Mouse (Mus musculus): ENCODE results near the gene Sgf29. TPM values are rescaled to one million over a fixed set of nuclear protein-coding genes. Genes with fewer than 3 reads are reported as not detected.

Gene Sgf29
- polyA plus RNA-seq, 1 experiment, result 45.5 TPM

DNA sequence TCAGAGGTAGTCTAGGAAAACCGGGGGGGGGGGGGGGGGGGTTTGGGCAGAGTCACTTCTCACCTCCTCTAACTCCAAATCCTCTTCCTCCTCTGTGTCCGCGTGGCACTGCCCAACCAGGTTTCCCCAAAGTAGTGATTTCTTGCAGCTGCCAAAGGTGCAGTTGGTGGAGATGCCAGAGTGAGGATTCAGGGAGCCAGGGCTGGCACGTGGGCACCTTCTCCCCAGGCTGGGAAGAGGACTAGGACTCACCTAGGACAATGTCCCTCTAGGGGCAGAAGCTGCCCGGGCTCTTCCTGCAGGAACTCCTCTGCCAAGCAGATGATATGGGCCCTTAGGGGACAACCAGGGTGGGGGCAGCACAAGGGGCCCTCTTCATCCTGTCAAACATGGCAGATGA, 42.6 kb downstream of the Sgf29 start:
- no peak overlapping the region for H3K27ac ChIP-seq (ENCODE audit: insufficient read depth, low read length)
- no peak for DNase-seq
- H3K27me3 ChIP-seq (ENCODE audit: control insufficient read depth, insufficient read depth, low read length), result no peaks in the 10 kb centered on the region
- no peak overlapping the region for H3K4me3 ChIP-seq (replicated peaks; ENCODE audit: insufficient read depth, low read depth, low read length)
- TF ChIP-seq CTCF (IDR thresholded peaks at IDR 0.05; ENCODE audit: borderline replicate concordance, insufficient read depth, low read depth, low read length) (no peak), POLR2A (IDR thresholded peaks at IDR 0.05; ENCODE audit: borderline replicate concordance, insufficient read depth, low read length) (no peak)
- peaks cover 4% of the 10 kb centered on the region; the same call in 1 of the 2 replicates for H3K4me1 ChIP-seq (ENCODE audit: control insufficient read depth, insufficient read depth, low read length)
- 75% methylated on average over 5 of the region's 5 CpGs for WGBS

DNA sequence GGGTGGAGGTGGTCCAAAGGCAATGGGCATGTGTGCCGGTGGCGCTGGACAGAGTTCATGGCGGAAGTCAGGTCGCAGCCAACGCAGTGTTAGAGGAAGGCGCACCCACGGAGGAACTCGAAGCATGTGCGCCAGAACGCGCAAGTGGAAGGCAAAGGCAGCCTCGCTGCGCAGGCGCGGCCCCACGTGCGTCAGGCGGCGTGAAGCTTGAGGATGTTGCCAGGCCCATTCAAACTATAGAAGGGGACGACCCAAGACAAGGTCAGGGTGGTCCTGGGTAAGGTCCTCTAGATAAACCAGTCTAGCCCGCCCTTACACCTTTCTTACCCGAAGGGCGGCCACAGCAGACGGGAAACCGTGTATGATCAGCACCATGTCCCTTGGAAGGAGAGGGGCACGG, 43.3 kb downstream of the Sgf29 start:
- no peak for DNase-seq
- no peak for TF ChIP-seq CTCF (IDR thresholded peaks at IDR 0.05; ENCODE audit: borderline replicate concordance, insufficient read depth, low read depth, low read length)
- TF ChIP-seq POLR2A (IDR thresholded peaks at IDR 0.05; ENCODE audit: borderline replicate concordance, insufficient read depth, low read length), result no peak
- 93% methylated on average over 26 of the region's 26 CpGs for WGBS

GRCm38 (mm10) chr7:126693256-126693655, 44.1 kb downstream of the Sgf29 start:
- Histone ChIP-seq H3K4me3 (replicated peaks; ENCODE audit: insufficient read depth, low read depth, low read length) (no peak overlapping the region), H3K27me3 (ENCODE audit: control insufficient read depth, insufficient read depth, low read length) (no peaks in the 10 kb centered on the region), H3K4me1 (ENCODE audit: control insufficient read depth, insufficient read depth, low read length) (peaks cover 4% of the 10 kb centered on the region; the same call in 1 of the 2 replicates), H3K27ac (ENCODE audit: insufficient read depth, low read length) (no peak overlapping the region)
- peak; percentile 86 for TF ChIP-seq CTCF (IDR thresholded peaks at IDR 0.05; ENCODE audit: borderline replicate concordance, insufficient read depth, low read depth, low read length)
- TF ChIP-seq POLR2A (IDR thresholded peaks at IDR 0.05; ENCODE audit: borderline replicate concordance, insufficient read depth, low read length), result no peak
- DNase-seq, result peak; percentile 73 to 83
- 23% methylated on average over 3 of the region's 3 CpGs for WGBS

More for the DNA sequence above, 43.3 kb downstream of the Sgf29 start:
- no peaks in the 10 kb centered on the region for H3K27me3 ChIP-seq (ENCODE audit: control insufficient read depth, insufficient read depth, low read length)
- peaks cover 4% of the 10 kb centered on the region; the same call in 1 of the 2 replicates for H3K4me1 ChIP-seq (ENCODE audit: control insufficient read depth, insufficient read depth, low read length)
- H3K4me3 ChIP-seq (replicated peaks; ENCODE audit: insufficient read depth, low read depth, low read length), result no peak overlapping the region
- H3K27ac ChIP-seq (ENCODE audit: insufficient read depth, low read length), result no peak overlapping the region

GRCm38 (mm10) chr7:126693781-126694180, 44.7 kb downstream of the Sgf29 start:
- peak in 1 of 2 experiments; percentile 10 for DNase-seq
- WGBS, result 78% methylated on average over 7 of the region's 7 CpGs
- H3K4me1 ChIP-seq (ENCODE audit: control insufficient read depth, insufficient read depth, low read length), result peaks cover 4% of the 10 kb centered on the region; the same call in 1 of the 2 replicates

DNA sequence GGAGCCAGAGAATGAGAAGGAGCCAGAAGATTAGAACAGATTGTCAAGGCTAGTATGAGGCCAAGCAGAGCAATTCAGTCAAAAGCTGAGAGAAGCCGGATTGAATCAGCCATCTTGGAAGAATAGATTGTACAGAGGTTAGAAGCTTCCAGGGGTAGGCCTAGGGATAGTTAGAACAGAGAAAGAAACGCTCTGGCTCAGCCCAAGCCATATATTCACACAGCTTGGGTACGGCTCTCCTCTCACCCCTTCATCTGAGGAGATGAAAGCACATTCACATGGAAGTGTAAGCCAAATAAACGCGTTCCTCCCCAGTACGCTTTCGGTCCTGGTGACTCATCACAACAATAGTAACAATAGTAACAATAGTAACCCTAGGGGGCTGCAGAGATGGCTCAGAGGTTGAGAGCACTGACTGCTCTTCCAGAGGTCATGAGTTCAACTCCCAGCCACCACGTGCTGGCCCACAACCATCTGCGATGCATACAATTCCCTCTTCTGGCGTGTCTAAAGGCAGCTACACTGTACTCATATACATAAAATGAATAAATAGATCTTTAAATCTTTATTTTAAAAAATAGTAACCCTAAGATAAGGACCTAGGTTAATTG, 45.4 kb downstream of the Sgf29 start:
- peak overlapping the region; percentile 82 for H3K4me3 ChIP-seq (replicated peaks; ENCODE audit: insufficient read depth, low read depth, low read length)
- WGBS, result 11% methylated on average over 10 of the region's 10 CpGs
- peak in 1 of 2 experiments; percentile 29 for DNase-seq
- H3K4me1 ChIP-seq (ENCODE audit: control insufficient read depth, insufficient read depth, low read length), result peaks cover 4% of the 10 kb centered on the region; the same call in 1 of the 2 replicates
- TF ChIP-seq CTCF (IDR thresholded peaks at IDR 0.05; ENCODE audit: borderline replicate concordance, insufficient read depth, low read depth, low read length), result no peak
- TF ChIP-seq POLR2A (IDR thresholded peaks at IDR 0.05; ENCODE audit: borderline replicate concordance, insufficient read depth, low read length), result no peak
- no peak overlapping the region for H3K27ac ChIP-seq (ENCODE audit: insufficient read depth, low read length)
- no peaks in the 10 kb centered on the region for H3K27me3 ChIP-seq (ENCODE audit: control insufficient read depth, insufficient read depth, low read length)

More at GRCm38 (mm10) chr7:126693781-126694180, 44.7 kb downstream of the Sgf29 start:
- Histone ChIP-seq H3K27ac (ENCODE audit: insufficient read depth, low read length) (no peak overlapping the region), H3K27me3 (ENCODE audit: control insufficient read depth, insufficient read depth, low read length) (no peaks in the 10 kb centered on the region), H3K4me3 (replicated peaks; ENCODE audit: insufficient read depth, low read depth, low read length) (no peak overlapping the region)
- TF ChIP-seq CTCF (IDR thresholded peaks at IDR 0.05; ENCODE audit: borderline replicate concordance, insufficient read depth, low read depth, low read length) (no peak), POLR2A (IDR thresholded peaks at IDR 0.05; ENCODE audit: borderline replicate concordance, insufficient read depth, low read length) (no peak)

GRCm38 (mm10) chr7:126695210-126695611, 46.1 kb downstream of the Sgf29 start, which contains the start of gene Bola2:
Bola2 (plus strand) TSS chr7:126695401.
- TF ChIP-seq POLR2A (IDR thresholded peaks at IDR 0.05; ENCODE audit: borderline replicate concordance, insufficient read depth, low read length) (peak; percentile 50; the same call in 1 of the 2 replicates), CTCF (IDR thresholded peaks at IDR 0.05; ENCODE audit: borderline replicate concordance, insufficient read depth, low read depth, low read length) (no peak)
- WGBS, result 0% methylated on average over 31 of the region's 31 CpGs
- Histone ChIP-seq H3K27ac (ENCODE audit: insufficient read depth, low read length) (peak within 1 kb of the TSS; percentile 52), H3K4me3 (replicated peaks; ENCODE audit: insufficient read depth, low read depth, low read length) (peak within 1 kb of the TSS; percentile 82), H3K4me1 (ENCODE audit: control insufficient read depth, insufficient read depth, low read length) (peaks cover 5% of the 10 kb centered on the region; the same call in 1 of the 2 replicates), H3K27me3 (ENCODE audit: control insufficient read depth, insufficient read depth, low read length) (no peaks in the 10 kb centered on the region)
- DNase-seq, result peak in 1 of 2 experiments; percentile 72

- peak within 1 kb of the TSS; percentile 52 for H3K27ac ChIP-seq (ENCODE audit: insufficient read depth, low read length)
- H3K4me3 ChIP-seq (replicated peaks; ENCODE audit: insufficient read depth, low read depth, low read length), result peak within 1 kb of the TSS; percentile 82
- under 1% methylated on average over 40 of the region's 40 CpGs for WGBS
- H3K4me1 ChIP-seq (ENCODE audit: control insufficient read depth, insufficient read depth, low read length), result peaks cover 10% of the 10 kb centered on the region; the same call in 1 of the 2 replicates
- TF ChIP-seq POLR2A (IDR thresholded peaks at IDR 0.05; ENCODE audit: borderline replicate concordance, insufficient read depth, low read length) (peak; percentile 51; the same call in 1 of the 2 replicates), CTCF (IDR thresholded peaks at IDR 0.05; ENCODE audit: borderline replicate concordance, insufficient read depth, low read depth, low read length) (peak; percentile 90)
- peak; percentile 96 to 97 for DNase-seq
- no peaks in the 10 kb centered on the region for H3K27me3 ChIP-seq (ENCODE audit: control insufficient read depth, insufficient read depth, low read length)
These were observed 46.6 kb downstream of the Sgf29 start, which contains the start of gene Slx1b for GRCm38 (mm10) chr7:126695631-126696207. Slx1b (minus strand) TSS chr7:126695784.
